Comparison of ENCODE assay signal across 8 mouse cellular contexts in the genomic region with DNA sequence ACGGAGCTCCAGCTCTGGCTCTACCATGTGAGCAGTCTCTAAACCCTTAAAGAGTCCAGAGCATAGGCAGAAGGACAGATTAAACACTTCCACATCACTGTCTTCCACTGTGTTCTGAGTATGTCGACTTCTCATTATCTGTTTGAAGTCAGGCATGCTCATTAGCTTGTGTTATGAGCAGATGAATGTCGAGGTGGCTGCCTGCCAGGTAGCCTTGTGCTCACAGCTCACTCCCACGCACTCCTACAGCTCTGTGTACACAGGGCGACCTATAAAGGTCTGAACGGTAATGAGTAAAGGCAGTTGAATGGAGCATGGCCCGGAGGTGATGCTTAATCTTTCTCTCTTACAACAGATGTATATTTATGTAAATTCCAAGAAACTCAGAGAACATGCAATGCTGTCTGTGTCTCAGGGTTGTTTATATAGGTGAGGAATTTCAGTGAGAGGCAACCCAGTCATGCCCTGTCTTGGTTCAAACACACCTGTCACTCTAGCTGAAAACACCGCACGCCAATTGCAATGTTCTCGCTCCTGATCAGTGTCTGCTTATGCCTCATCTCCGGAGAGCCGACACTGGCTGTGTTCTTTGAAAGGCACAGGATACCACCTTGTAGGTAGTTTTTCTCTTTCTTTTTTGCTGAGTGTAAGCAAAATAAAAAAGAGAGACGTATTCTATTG.
DNase-seq lines count a peak whose midpoint lies in the region; ATAC-seq and TF ChIP-seq lines count a peak whose summit lies in the region.

No protein-coding gene starts in this region.

- no peak overlapping the region for H3ac ChIP-seq in myocyte (ENCODE audit: control insufficient read depth, insufficient read length)

- no peaks in the 10 kb centered on the region for H3K36me3 ChIP-seq in myocyte (ENCODE audit: control insufficient read depth, insufficient read depth)

- H3K4me2 ChIP-seq in myocyte (ENCODE audit: low read depth): peak overlapping the region; percentile 16

- no peak overlapping the region for H3K4me3 ChIP-seq in myocyte

- H3K79me2 ChIP-seq in myocyte (ENCODE audit: control insufficient read depth, insufficient read depth): no peaks in the 10 kb centered on the region

- DNase-seq in layer of hippocampus, adult 11-12 months (ENCODE audit: low spot score): peak; percentile 75
- no peak for DNase-seq in layer of hippocampus, adult 9-10 months (ENCODE audit: low spot score)
- DNase-seq in cerebellum, postnatal 14 days: peak; percentile 90 to 91
- peak; percentile 59 to 60 for DNase-seq in kidney, postnatal 25 days
- DNase-seq in spleen, adult 12 weeks (ENCODE audit: low spot score): no peak
- DNase-seq in gastrocnemius, postnatal 25 days: no peak

- no peaks in the 10 kb centered on the region for H3K27me3 ChIP-seq in myocyte (ENCODE audit: control insufficient read depth, insufficient read depth, insufficient read length)

- peak; percentile 85 for ATAC-seq in activated CD4-positive, CD25-positive, alpha-beta regulatory T cell, adult 4 months

- TF ChIP-seq POLR2A in myocyte (IDR thresholded peaks at IDR 0.05; ENCODE audit: insufficient read length, low read depth): no peak

TF ChIP-seq in myocyte, 11 proteins besides CTCF, POLR2A, EP300 and RAD21:
- TF ChIP-seq MYOD1 (IDR thresholded peaks at IDR 0.05; ENCODE audit: control insufficient read depth in 1 of 3, insufficient read length in 2 of 3, low read depth in 2 of 3): peak in 1 of 3 experiments; percentile 7
- no peak for TF ChIP-seq SRF (IDR thresholded peaks at IDR 0.05; ENCODE audit: control insufficient read depth, insufficient read length, low read depth)

Comparison
In these comparisons a context has a peak if more than half of its experiments do, and no peak if none do; other contexts are left out.
1. DNase-seq: peak in layer of hippocampus, adult 11-12 months (single experiment), cerebellum, postnatal 14 days (2 of 2) and kidney, postnatal 25 days (2 of 2); none in layer of hippocampus, adult 9-10 months (single experiment), spleen, adult 12 weeks (single experiment) and gastrocnemius, postnatal 25 days (single experiment).